ENCODE assay signal across 7 mouse cellular contexts in genomic region chr11:30771267-30771903, GRCm38 (mm10). TPM values are rescaled to one million over a fixed set of nuclear protein-coding genes. Genes with fewer than 3 reads are reported as not detected.
DNase-seq lines count a peak whose midpoint lies in the region; ATAC-seq and TF ChIP-seq lines count a peak whose summit lies in the region.

Gene Psme4 (plus strand): TSS chr11:30771726.

- TF ChIP-seq POLR2A in small intestine, adult 2 months (IDR thresholded peaks at IDR 0.05; ENCODE audit: low read depth, low read length): peak; percentile 79

- H3K9ac ChIP-seq in intestine, postnatal 0 days (ENCODE audit: low read depth, low read length): peak within 1 kb of the TSS; percentile 99
- H3K9ac ChIP-seq in midbrain, embryonic 12.5 days (replicated peaks): peak within 1 kb of the TSS; percentile 97

- 0 out of 2 replicates have a peak, but pooled peaks have one; percentile 6 for TF ChIP-seq CTCF in intestine, postnatal 0 days (IDR thresholded peaks at IDR 0.05; ENCODE audit: low read depth)
- TF ChIP-seq CTCF in small intestine, adult 2 months (IDR thresholded peaks at IDR 0.05; ENCODE audit: extremely low read depth, insufficient read length, insufficient replicate concordance, low read depth, low read length): no peak

- H3K27me3 ChIP-seq in intestine, postnatal 0 days (replicated peaks; ENCODE audit: control insufficient read depth, insufficient read depth, low read length): no peaks in the 10 kb centered on the region
- H3K27me3 ChIP-seq in midbrain, embryonic 12.5 days: no peaks in the 10 kb centered on the region
- no peaks in the 10 kb centered on the region for H3K27me3 ChIP-seq in small intestine, adult 2 months (ENCODE audit: control insufficient read depth, insufficient read depth, low read length)

- 0 out of 2 replicates have a peak, but pooled peaks cover 3% of the 10 kb centered on the region for H3K4me1 ChIP-seq in intestine, postnatal 0 days (replicated peaks; ENCODE audit: control insufficient read depth, insufficient read depth, low read length)
- peaks cover 12% of the 10 kb centered on the region for H3K4me1 ChIP-seq in midbrain, embryonic 12.5 days
- no peaks in the 10 kb centered on the region; the same call in 1 of the 2 replicates for H3K4me1 ChIP-seq in small intestine, adult 2 months (ENCODE audit: control insufficient read depth, insufficient read depth, insufficient read length, low read length)

- WGBS in intestine, postnatal 0 days: 2% methylated on average over 36 of the region's 43 CpGs
- WGBS in midbrain, embryonic 12.5 days: 1% methylated on average over 36 of the region's 43 CpGs
- WGBS in small intestine, adult 2 months: 3% methylated on average over 42 of the region's 43 CpGs

- H3K4me2 ChIP-seq in intestine, postnatal 0 days (replicated peaks; ENCODE audit: low read depth): peak within 1 kb of the TSS; percentile 68
- peak within 1 kb of the TSS; percentile 64 for H3K4me2 ChIP-seq in midbrain, embryonic 12.5 days (replicated peaks)

- H3K36me3 ChIP-seq in intestine, postnatal 0 days (ENCODE audit: control insufficient read depth, insufficient read depth): no peaks in the 10 kb centered on the region
- no peaks in the 10 kb centered on the region for H3K36me3 ChIP-seq in midbrain, embryonic 12.5 days
- H3K36me3 ChIP-seq in small intestine, adult 2 months (ENCODE audit: control insufficient read depth, insufficient read depth, low read length): no peaks in the 10 kb centered on the region

- ATAC-seq in intestine, postnatal 0 days: peak; percentile 98
- peak; percentile 98 for ATAC-seq in midbrain, embryonic 12.5 days (ENCODE audit: low FRiP score, low read depth)

- H3K9me3 ChIP-seq in intestine, postnatal 0 days (ENCODE audit: control insufficient read depth): no peaks in the 10 kb centered on the region
- no peaks in the 10 kb centered on the region for H3K9me3 ChIP-seq in midbrain, embryonic 12.5 days

- intact Hi-C loops in left cerebral cortex, postnatal 4 days (cut with DNase I): loop anchor here (10.0 kb wide), 1 partner anchor 97 kb away; no protein-coding TSS in a partner anchor

- peak; percentile 91 for DNase-seq in adrenal gland, adult 8-10 months
- DNase-seq in embryo, embryonic 9.5 days (ENCODE audit: extremely low spot score): peak; percentile 94
- no peak for DNase-seq in gonadal fat pad, adult 2 months (ENCODE audit: low read depth)
- DNase-seq in left cerebral cortex, postnatal 4 days: peak; percentile 95

- H3K4me3 ChIP-seq in intestine, postnatal 0 days (ENCODE audit: low read depth, low read length): peak within 1 kb of the TSS; percentile 100
- H3K4me3 ChIP-seq in midbrain, embryonic 12.5 days: peak within 1 kb of the TSS; percentile 96
- peak within 1 kb of the TSS; percentile 84 for H3K4me3 ChIP-seq in small intestine, adult 2 months (ENCODE audit: low read depth, low read length)

- peak within 1 kb of the TSS; percentile 96 for H3K27ac ChIP-seq in intestine, postnatal 0 days (ENCODE audit: low read depth, low read length)
- peak within 1 kb of the TSS; percentile 92 for H3K27ac ChIP-seq in midbrain, embryonic 12.5 days (replicated peaks)
- H3K27ac ChIP-seq in small intestine, adult 2 months (ENCODE audit: insufficient read depth, low read depth, low read length): peak within 1 kb of the TSS; percentile 69

RNA-seq across cellular contexts. Expression of gene Psme4, which starts in this region (rescaled TPM):
- total RNA-seq in adrenal gland, adult 8-10 months (2022): 10 to 100 TPM; 61.4 to 65.9 (median 63.5) TPM
- 17.5 and 18.0 TPM in 2 replicates for polyA plus RNA-seq in gonadal fat pad, adult 2 months (2012; rRNA removed)
- polyA plus RNA-seq in intestine, postnatal 0 days (2015; fragmentation: Nextera tagmentation; extraction: Ambion mirVana): 13.5 and 13.8 TPM in 2 replicates
- total RNA-seq in left cerebral cortex, postnatal 4 days (2021): 10 to 100 TPM; 57.2 to 72.7 TPM
- polyA plus RNA-seq in midbrain, embryonic 12.5 days (2016; fragmentation: Nextera tagmentation; extraction: Ambion mirVana): 37.5 and 38.3 TPM in 2 replicates
- polyA plus RNA-seq in small intestine, adult 2 months (2012; rRNA removed): 2.1 and 4.9 TPM in 2 replicates
